Mouse (Mus musculus) kidney, adult 8-10 months (tissue): ENCODE results near the gene Fcf1.

ENCODE experiments used
- DNase-seq, 2 experiments: peaks; one replicate each; pipeline ENCODE4 v3.0.0; 2022

Gene Fcf1

DNA sequence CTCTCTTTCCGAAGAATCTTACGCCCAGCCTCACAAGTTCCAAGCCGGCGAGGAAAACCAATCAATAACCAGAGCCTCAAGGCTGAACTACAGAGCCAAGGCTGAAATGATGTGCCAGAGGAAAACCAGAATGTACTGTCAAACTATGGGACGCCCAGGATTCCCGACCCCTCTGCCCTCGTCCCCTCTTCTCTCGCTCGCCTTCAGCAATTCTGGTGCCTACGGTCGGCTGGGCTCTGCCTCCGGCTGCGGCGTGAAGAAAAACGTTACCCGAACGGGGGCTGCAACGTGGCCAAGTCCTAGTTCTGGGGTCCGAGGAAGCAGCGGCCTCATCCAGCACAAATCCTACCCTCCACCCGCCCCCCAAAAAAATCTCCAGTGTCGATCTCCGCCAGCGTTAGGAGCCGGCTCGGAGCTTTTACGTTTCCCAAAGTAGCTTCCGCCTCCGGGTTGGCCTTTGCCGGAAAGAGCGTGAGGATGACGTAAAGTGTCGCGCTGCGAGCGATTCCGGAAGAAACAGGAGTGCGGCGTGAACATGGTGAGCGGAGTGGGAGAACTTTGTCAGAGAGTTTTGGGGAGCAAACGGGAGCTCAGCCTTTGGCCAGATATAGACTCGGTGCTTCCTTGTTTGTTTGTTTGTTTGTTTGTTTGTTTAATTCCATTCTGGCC is at the start of gene Fcf1, which contains the start of gene Arel1:
Gene Fcf1 (plus strand): TSS at position 470 of the 669 bp plus-strand sequence.
Gene Arel1 (minus strand): TSS at position 473 of the 669 bp plus-strand sequence.
- peak; percentile 86 to 92 for DNase-seq

DNA sequence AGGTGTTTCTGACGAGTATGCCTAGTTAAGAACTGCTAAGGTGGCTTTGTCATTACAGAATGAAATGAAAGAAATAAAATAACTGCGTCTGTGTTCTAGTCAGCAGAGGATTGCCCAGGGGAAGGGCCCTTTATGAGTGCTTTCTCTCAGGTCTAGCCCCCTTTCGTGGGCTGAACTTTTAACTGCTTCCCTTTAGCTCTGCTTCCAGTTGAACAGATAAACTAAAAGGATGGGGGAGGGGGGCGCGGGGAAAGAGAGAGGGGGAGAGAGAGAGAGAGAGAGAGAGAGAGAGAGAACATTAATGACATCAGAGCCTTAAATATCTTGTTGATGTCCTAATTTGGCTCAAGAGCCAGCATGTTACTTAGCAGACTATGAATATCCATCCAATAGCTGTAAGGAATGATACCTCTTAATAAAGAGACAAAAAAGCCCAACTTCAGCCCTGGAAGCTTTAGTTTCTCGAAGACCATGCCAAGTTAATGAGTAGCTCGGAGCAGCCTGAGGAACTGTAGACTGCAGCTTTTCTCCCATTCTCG is 48.7 kb upstream of the Fcf1 start:
- no peak for DNase-seq

DNA sequence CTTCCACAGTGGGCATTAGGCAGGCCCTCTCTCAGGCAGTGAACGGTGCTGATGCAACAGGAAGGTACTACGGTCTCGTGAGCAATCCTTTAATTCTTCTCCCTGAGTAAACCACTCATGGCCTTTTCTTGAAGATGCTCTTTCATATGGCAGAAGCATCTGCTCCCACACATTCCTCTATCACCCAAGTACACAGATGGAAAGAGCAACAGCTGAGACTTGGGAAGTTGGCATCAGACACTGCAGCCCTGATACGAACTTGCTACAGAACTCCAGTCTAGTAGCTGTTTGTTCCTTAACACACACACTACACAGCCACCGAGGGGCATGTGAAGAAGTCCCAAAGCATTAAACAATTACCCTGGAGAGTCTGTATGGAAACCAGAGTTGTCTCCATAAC is 46.4 kb upstream of the Fcf1 start:
- no peak for DNase-seq

DNA sequence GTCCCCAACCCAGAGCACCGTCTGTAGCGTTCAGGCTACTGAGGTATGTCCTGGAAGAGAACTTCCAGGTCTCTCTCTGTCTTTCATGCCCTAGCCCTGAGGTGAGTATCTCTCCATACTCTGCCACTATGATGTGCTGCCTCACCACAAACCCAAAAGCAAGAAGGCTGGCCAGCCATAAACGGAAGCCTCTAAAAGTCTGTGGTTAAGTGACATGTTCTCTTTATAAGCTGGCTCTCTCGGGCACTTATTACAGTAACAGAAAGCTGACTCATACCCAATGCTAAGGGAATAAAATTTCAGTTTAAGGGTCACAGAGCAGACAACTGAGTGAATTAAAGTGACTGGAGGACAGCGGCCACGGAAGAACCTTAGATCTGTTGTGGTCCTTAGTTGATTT is 44.2 kb upstream of the Fcf1 start:
- no peak for DNase-seq

DNA sequence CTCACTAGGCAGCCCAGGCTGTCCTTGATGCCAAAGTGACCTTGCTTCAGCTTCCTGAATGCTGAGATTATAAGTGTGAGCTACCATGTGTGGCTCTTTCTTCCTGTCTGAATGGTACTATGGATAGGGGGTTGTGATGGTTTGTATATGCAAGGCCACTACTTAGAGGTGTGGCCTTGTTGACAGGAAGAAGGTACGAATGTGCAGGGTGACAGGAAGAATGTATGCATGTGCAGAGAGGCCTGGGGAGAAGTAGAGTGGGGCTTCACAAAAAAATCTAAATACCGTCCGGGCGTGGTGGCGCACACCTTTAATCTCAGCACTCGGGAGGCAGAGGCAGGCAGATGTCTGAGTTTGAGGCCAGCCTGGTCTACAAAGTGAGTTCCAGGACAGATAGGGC is 38.5 kb upstream of the Fcf1 start:
- no peak for DNase-seq

DNA sequence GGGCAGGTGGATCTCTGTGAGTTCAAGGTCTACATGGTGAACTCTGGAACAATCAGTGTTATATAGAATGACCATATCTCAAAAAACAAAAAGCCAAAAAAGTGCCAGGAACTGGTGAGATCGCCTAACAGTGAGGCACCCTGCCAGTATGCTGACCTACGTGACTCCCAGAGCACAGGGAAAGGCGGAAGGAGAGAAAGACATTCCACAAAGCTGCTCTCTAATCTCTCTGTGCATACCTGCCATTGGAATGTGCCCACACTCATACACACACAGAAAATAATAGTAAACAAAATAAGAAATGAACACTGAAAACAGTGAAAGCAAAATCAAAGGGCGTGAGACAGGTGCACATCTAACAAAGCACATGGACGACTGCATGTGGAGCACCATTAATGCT is 35.4 kb upstream of the Fcf1 start:
- DNase-seq, result no peak

DNA sequence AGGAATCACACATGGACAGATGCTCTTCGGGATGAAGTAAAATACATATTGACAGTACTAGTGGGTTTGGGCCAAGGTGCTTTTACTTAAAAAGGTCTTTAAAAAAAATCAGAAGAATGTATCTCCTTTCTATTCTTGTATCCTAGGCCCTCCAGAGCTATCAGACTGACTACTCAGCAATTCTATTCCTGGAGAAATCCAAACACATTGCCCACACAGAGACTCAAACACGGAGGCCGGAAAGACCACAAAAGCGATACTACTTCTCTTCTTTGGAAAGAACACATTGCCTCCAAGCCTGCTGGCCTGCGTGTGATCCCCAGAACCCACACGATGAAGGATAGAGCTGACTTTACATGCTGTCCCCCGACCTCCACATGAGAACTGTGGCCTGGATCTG is 31.6 kb upstream of the Fcf1 start:
- no peak for DNase-seq

DNA sequence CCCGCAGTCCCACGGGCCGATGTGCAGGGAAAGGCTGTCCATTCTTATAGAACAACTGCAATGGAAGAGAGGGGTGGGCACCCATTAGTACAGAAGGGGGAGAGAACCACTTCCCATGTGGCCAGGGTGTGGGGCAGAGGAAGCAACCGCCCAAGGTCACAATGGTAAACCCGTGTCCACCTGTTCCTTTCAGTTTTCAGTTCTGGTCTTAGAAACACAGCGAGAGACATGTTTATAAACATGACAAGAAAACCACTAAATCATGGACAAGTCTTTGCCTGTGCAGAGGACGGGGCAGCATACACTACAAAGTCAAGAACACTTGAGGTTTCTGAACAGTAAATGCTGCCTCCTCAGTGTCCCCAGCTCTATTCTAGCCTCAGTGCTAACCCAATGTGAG is 30.4 kb upstream of the Fcf1 start:
- no peak for DNase-seq

DNA sequence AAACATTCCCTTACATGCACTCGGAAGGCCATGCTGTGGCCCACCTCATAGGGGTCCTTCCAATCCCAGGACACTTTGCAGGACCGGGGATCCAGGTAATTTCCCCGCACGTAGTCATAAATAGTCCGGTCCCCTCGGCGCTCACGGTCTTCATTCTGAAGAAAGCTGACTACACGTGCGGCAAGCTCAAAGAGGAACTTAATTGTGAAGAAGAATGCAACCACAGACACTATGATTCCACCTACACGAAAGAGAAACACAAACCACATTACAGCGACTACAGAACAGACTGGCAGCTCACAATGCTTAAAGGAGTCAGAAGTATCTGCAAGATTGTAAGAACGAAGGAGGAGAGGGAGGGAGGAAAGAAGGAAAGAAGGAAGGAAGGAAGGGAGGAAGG is 29.0 kb upstream of the Fcf1 start:
- no peak for DNase-seq

DNA sequence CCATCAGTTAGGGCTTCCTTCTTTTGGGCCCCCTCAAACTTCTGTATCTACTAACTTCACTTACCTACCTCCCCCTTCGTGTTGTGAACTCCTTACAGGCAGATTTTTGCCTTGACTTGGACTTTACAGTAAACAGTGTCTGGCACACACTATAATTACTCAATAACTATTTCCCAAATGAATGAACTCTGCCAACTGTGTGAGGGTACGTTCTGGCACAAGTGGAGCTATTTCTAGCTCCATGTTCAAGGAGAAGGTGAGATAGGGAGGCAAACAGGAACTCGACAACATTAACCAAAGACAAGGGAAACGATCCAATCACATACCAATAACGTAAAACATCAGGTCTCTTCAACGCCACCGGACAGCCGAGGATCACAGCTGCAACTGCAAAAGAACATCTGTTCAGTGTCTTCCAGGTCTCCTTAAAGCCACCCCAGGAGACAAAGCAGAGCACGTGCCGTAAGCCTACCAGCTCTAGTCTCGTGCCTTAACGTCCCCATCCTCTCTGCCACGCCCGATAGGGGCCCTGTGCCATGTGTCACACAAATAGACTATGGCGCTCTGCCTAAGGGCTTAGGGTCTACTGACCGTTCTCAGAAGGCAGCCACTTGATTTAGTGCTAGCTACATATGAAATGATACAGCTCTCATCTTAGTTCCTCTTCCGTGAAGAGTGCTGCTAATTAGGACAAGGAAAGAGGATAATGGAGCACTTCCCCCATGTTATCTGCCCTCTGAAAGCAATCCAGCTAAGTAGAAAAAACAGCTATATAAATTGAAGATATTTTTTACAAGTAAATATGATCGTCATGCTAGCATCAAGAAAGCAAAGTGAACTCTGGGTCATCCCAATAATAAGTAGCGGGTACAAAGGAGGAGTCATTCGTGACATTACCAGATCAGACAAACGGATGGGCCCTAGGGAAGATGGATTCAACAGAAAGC is 27.4 kb upstream of the Fcf1 start:
- no peak for DNase-seq

DNA sequence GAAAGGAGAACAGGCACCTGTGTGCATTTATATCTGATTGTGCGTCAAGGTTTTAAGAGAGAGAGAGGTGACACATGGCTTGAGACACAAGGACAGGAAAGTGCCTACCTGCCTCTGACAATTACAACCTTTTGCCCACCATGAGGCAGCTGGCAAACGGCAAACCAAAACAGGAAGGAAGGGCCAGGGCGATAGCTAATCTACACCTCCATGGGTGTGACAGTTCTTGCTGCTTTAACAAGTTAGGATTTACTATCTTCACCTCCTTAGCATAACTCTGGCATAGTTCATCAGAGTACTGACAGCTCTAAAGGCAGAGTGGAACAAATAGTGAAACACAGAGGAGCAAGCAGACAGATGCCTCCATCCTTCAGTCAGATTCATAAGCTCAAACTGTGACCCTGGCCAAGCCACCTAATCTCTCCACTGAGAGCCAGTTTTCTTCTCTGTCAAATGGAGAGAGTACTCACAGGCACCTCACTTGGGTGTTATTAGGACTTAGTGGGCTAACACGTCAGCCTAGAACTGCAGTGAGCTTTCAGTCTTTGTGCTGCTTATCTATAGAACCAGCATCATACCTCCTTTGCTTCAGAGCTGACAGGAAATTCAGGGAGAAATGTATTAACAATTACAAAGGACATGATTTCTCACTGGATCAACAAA is 26.4 kb upstream of the Fcf1 start:
- no peak for DNase-seq

DNA sequence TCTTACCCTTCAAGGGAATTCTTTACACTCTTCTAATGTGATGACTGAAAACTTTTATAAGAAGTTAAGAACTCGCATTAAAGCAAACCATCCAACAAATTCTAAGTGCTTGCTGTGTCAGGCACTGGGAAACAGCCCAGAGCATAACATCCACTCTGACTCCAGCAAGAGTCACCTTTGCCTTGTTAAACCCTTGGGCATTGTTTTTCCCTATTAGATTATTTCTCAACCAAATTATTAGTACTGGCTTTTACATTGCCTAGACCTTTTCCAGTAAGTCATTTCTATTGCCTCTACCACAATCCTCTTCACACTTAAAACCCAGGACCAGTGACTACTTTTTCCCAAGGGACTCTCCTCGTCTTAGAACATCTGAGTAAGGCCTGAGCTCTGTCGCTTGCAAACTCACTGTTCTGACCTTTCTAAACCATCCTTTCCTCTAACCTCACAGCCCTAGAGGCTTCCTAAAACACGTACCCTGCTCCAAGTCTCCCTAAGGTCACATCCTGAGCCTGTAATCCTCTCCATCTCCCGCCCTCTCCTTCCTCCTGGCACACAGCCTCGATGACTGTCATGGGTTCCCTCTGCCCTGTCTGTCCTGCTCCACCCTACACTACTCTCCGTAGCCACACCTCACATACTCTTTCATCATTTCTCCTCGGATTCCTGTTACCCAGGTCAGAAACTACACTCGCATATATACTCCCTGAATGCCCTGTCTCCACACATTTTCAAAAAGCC is 25.7 kb upstream of the Fcf1 start:
- no peak for DNase-seq

DNA sequence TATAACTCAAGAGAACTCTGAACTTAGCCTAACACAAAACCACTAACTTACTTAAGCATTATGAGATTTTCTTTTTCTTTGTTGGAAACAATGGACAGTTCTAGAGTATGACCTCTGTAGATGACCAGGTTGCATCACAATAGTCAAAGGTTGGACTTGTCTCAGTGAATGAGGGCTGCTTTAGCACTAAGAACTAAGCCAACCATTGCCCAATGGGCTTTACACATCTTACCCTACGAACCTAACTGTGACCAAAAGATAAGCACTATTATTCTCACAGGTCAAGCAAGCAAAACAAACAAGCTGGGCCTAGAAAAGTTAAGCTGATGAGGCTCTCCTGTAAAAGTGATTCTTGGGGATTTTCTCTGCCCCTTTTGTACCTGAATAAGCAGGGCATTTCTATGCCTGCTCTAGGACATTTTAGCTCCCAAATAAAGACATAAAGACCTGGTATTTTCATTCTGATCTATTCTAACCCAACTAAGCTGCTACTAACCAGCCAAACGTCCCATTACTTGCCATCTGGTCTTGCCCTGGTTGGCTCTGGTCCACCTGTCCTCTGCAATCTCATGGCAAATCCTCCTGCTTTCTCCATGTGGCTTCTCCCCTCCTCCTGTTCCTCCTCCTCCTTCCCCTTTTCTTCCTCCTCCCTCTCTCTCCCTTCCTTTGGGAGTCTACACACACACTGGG is 22.7 kb upstream of the Fcf1 start:
- no peak for DNase-seq

DNA sequence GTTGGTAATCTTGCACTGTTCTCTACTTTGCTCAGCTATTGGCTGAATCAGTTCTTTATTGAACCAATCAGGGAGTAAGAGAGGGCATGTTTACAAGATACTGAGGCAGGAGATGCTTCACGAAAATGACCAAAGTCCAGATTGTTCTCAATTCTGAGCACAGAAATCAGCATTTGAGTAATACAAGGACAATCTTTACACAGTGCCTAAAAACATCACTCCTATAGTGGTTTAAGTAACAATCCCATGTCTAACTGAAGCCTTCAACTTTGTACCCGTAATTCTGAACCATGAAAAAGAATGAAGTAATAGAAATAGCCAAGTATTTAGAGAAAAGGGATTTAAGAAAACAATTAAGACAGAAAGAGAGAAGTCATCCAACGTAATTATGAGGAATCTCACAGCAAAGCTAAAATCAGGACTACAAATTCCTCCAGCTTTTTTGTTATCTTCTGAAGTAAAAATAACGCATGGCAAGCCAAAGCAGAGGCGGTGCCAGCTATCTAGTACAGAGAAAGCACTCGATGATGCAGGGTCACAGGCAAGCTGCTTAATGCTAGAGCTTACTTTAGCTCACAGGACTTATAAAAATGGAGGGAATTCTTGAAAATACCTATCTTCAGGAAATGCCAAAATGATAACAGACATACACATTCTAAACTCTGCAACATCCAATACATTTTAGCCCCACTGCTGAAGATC is 22.0 kb upstream of the Fcf1 start:
- no peak for DNase-seq

DNA sequence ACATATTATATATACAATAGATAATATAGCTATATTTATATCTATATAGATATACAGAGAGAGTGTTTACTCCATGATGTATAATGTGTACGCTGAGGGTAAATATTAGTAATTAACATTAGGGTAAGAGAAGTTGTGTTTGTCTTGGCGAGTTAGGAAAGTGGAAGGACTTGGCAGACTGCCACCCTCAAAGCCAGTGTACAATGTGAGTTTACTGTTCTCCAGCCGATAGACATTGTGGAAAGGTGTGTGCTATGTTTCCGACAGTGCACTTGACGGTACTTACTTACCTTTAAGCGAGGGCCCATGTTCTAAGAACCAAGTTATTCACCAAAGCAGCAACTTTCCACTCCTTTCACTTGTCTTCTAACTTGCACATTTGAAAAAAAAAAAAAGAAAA is 19.9 kb upstream of the Fcf1 start:
- no peak for DNase-seq

DNA sequence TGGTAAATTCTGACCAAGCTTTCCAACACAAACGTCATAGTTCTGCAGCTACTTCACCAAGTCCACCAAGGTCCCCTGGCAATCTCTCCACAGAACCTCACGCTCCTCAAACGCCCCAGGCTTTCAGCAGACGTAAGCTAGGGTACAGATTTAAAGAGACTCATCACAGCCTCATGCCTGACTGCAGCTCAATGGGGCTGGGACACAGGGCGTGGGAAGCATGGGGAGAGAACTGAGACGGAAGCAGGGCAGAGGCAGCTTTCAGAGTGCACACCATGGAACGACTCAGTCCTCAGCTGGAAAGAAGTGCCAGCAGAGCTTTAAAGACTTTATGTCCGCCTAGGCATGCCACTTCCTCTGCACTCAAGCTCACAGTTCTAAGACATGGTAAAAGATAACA is 19.2 kb upstream of the Fcf1 start:
- DNase-seq, result no peak

DNA sequence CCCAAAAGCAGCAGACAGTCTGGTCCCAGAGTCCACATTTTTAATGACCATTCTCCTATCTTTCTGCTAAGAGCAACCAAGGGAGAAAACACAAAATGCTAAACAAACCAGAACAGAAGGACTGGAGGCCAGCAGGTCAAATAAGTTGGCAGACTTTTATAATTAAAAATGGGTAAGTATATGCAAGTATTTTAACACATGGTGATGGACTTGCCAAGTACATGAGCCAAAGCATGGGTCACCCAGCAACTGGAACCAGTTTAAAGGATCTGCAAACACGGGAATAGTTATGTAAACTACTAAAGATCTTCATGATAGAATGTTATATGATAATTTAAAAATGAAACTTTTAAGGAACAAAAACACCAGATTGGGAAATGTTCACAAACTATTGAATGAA is 18.3 kb upstream of the Fcf1 start:
- DNase-seq, result no peak

DNA sequence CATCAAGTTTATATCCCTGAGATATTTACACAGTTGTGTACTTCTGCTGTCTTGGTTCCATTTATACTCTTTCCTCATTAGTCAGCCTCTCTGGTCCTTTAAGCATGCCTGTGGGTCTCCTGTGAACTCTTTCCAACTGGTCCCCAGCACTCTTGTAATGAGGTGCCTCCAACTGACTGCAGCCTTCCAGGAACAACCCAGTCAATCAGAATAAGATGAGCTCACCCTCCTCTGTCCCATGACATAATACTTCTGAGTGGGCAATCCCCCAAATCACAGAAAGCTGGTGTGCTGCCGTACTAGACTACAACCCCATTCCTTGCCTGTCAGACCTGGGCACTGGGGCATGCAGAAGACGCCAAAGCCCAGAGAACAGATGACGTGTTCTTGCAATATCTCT is 14.4 kb upstream of the Fcf1 start:
- DNase-seq, result no peak

DNA sequence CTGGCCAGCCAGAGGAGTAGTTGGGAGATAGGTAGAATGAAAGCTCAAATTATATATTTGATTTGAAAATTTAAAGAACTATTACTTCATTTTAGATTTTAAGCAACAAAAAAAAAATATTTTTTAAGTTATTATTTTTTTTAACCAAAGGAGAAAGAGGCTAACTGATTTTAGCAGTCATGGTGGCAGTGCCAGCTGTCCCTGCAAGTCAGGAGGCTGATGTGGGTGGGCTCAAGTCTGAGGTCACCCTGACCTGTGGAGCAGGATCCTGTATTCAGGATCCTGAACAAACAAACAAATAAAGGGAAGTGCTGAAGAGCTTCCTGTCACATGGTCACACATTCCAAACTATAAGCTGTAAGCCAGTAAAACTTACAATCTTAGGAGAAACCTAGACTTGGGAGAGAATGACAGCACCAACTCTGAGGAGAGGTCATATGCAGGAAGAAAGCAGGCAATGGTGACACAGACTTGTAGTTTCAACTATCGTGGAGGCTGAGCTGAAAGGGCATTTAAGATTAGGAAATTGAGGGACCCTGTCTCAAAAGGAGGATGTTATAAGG is 11.8 kb upstream of the Fcf1 start:
- no peak for DNase-seq

DNA sequence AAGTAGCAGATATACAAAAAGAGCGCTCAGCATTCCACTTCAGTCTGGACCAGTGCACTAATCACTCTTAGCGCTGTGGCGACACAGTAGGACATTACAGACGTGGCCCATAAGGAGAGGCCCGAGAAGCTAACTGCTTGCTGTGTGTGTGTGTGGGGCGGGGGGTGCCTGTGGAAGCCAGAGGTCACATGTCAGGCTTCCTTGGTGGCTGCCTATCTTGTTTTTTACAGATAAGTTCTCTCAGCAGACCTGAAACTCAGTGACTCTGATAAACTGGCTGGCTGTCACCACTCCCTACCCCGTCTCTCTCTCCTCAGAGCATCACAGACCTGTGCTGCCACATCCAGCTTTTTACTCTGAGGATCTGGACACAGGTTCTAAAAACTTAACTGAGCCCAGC is 8.1 kb upstream of the Fcf1 start:
- DNase-seq, result no peak
